Mouse (Mus musculus) liver, embryonic 14.5 days (tissue): Measurements from ENCODE around the gene Glrx5.

Experiments
- CTCF ChIP-seq: IDR thresholded peaks from 2 replicates; pipeline ENCODE4 v1.5.1; 2016; ENCODE audit warnings: antibody characterized with exemption, low read depth, control low read depth
- EP300 ChIP-seq: IDR thresholded peaks from 2 replicates; pipeline ENCODE4 v1.6.1; 2016; ENCODE audit warnings: antibody characterized with exemption, low read depth

DNA sequence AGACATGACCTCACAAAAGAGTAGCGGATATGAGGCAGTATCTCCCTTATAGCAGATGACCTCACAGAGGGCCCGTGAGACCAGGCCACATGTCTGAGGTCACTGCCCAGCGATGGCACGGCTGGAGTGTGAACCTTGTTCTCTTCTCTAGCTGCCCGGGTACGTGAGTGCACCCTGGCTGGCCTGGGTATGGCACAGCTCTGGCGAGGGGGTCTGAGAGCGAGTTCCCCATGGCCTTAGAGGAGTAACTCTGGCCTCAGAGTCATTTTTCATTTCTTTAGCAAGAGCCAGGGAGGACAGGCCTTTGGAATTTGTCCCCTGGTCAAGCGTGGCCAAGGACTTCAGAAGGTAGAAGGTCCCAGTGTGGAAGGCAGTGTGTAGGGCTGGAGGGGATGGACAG, 12.3 kb downstream of the Glrx5 start:
- no peak for TF ChIP-seq CTCF
- no peak for TF ChIP-seq EP300
